Mouse (Mus musculus): ENCODE measurements at regions not wholly inside any gene's neighbourhood (a gene's known extent, or its start where the extent isn't known, plus 50 kb on each side); places are given as distances from the start of the nearest gene placed in this dataset.

- TF ChIP-seq CTCF (IDR thresholded peaks at IDR 0.05; ENCODE audit: low read depth) (no peak), EP300 (IDR thresholded peaks at IDR 0.05; ENCODE audit: low read depth) (no peak)
Observed at GRCm38 (mm10) chrX:145758406-145758805, 253.4 kb upstream of the Amot start.

All from heart, postnatal 0 days (tissue).